Mouse (Mus musculus): Measurements from ENCODE around the gene Pla2g12a.

Pla2g12a gene

DNA sequence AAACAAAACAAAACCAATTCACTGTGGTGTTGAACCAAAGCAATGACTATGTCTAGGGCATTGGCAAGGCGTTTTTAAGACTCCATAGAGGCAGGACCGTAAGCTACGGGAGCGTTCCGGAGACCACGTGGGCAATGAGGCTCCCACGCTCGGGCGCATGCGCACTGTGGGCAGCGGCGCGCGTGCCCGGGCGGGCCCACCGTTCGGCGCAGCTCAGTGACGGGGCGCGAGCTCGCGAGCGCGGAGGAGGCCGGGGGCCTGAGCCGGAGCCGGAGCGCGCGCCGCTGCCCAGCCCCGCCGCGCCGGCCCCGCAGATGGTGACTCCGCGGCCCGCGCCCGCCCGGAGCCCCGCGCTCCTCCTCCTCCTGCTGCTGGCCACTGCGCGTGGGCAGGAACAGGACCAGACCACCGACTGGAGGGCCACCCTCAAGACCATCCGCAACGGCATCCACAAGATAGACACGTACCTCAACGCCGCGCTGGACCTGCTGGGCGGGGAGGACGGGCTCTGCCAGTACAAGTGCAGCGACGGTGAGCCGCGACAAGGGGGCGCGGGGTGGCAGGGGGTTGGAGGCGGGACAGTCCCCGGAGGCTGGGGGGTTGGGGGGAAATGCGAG is at the start of gene Pla2g12a:
TSS of gene Pla2g12a (plus strand) at position 202 of the 617 bp plus-strand sequence.
- DNase-seq (ENCODE audit: low spot score in 2 of 2) = peak; percentile 65 to 82

DNA sequence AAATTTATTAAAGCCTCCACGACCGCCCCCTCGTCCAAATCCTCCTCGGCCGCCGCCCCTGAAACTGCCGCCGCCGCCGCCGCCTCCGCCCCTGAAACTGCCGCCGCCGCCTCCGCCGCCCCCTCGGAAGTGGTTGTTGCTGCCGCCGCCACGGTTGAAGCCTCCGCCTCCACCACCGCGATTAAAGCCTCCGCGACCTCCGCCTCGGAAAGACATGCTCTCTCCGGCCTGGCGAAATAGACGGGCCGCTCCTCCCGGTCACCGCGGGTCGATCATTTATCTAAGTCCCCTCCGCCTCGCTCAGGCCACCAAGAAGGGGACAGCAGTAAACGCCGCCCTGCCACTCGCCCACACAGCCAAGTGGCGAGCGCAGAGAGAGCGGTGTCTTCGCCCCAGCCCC is 47.8 kb upstream of the Pla2g12a start:
- DNase-seq (ENCODE audit: low spot score in 2 of 2) = no peak

- DNase-seq (ENCODE audit: low spot score in 2 of 2) = peak; percentile 94 to 95
Observed at GRCm38 (mm10) chr3:129831035-129831568, 47.3 kb upstream of the Pla2g12a start, which contains the start of gene Gar1. Gene Gar1 (minus strand): TSS chr3:129831396.

- no peak for DNase-seq (ENCODE audit: low spot score in 2 of 2)
Observed at GRCm38 (mm10) chr3:129835388-129835934, 42.9 kb upstream of the Pla2g12a start, which contains the start of gene Cfi. Gene Cfi (plus strand): TSS chr3:129835884.

DNA sequence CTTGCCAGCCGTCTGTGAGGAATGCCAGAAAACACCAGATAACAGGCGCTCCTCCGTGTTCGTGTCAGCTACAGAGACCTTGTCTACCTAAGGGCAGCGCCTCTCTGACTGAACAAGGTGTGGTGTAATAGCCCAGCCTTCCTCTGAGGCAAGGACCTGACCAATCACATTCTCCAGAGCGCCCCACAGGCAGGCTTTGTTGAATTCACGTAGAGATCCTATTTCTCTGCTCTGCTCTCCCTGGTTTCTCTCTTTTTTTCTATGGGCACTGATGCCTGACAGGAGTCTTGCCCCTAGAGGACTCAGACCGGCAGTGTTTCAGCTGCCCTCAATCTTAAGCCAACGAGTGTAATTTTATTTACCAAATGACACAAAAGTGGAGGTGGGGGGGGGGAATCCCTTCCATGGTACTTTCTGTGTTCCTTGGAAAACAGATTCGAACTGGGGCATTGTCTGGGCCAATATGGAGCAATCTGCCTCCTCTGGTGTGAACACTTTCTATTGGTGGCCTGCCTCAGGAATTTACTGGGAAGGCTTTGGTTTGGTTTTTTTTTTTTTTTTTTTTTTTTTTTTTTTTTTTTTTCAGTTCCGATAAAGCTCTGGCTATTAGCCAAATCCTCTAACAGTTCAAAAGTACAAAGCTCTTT is 42.2 kb upstream of the Pla2g12a start:
- DNase-seq (ENCODE audit: low spot score in 2 of 2) = no peak

- DNase-seq (ENCODE audit: low spot score in 2 of 2) = no peak
Observed at GRCm38 (mm10) chr3:129836965-129837364, 41.4 kb upstream of the Pla2g12a start.

DNA sequence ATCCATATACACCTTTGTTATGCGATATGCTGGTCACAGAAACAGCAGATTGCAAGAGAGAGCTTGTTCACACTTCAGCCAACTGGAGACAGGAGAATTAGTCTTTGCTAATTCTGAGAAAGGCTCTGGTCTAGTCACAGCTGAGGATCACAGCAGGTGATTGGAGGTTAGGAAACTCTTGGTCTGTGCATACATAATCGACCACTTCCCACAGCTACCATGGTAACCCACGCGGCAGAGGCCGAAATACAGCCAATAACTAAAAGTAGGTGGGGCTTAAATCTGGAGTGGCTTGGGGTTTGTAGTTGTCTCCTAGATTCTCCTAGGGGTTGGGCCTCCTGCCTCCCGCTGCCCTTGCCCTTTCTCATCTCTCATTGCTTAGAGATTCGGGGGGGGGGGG is 40.4 kb upstream of the Pla2g12a start:
- DNase-seq (ENCODE audit: low spot score in 2 of 2) = no peak

DNA sequence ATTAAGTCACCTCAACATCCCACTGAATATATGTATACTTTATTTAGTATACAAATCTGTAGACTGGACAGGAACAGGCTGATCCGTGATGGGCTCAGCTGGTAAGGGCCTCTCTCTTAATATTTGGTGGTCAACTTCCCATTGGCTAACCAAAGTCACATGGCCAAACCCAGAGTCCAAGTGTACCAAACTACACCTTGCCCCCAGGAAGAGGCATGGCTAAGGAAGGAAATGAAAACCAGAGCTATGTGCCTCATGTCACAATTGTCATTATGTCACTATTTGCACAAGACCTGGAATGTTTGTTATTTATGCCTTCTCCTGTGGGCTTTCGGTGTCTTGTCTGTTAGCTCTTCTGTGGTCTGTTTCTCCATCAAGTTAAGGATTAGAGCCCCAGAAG is 32.5 kb upstream of the Pla2g12a start:
- DNase-seq (ENCODE audit: low spot score in 2 of 2) = no peak

DNA sequence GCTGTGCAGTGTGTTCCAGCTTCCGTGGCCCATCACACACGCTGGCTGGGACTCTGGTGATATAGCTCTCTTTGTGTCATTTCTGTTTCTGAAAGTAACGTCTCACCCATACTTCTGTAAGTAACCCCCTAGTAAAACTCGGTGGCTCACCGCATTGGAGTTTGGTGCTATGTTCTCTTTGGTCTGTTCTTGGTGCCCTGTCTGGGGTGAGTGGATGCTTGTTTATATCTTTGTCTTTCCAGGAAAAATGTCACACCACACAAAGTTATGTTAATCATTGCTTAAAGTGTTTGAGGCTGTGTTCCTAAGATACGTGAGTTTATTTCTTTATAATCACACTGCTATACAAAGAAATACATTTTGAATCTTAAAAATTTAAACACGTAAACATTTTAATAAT is 31.6 kb upstream of the Pla2g12a start:
- DNase-seq (ENCODE audit: low spot score in 2 of 2) = no peak

- DNase-seq (ENCODE audit: low spot score in 2 of 2) = no peak
Observed at GRCm38 (mm10) chr3:129862592-129862991, 15.8 kb upstream of the Pla2g12a start.

- peak; percentile 20 to 48 for DNase-seq (ENCODE audit: low spot score in 2 of 2)
Observed at GRCm38 (mm10) chr3:129863698-129864097, 14.7 kb upstream of the Pla2g12a start.

GRCm38 (mm10) chr3:129877327-129877726 is 1.1 kb upstream of the Pla2g12a start:
- DNase-seq (ENCODE audit: low spot score in 2 of 2) = no peak

DNA sequence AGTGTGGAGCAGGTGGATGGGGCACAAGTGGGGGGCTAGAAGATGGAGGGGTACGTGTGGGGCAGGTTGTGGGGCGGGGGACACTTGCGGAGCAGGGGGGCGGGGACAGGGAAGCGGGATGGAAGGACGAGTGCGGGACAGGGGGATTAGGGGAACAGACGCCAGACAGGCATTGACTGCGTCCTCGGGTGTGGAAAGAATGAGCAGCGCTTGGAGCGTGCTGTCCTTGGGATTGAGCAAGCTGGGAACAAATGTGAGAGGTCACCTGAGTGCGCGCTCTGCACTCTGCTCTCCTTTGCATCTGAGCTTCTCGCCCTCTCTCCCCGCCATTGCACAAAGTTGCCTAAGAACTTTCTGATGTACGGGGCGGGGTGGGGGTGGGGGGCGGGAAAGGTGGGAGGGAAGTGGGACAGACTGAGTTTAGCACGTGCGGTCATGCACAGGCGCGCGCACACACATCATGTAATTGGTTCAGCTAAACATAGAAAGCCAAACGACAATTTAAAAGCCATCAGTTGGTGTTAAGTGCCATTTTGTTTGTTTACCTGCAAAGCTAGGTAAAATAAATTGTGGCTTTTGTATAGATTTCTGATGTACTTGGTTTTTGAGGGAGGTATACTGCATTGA is 838 bp downstream of the Pla2g12a start:
- peak in 1 of 2 experiments; percentile 21 for DNase-seq (ENCODE audit: low spot score in 2 of 2)

DNA sequence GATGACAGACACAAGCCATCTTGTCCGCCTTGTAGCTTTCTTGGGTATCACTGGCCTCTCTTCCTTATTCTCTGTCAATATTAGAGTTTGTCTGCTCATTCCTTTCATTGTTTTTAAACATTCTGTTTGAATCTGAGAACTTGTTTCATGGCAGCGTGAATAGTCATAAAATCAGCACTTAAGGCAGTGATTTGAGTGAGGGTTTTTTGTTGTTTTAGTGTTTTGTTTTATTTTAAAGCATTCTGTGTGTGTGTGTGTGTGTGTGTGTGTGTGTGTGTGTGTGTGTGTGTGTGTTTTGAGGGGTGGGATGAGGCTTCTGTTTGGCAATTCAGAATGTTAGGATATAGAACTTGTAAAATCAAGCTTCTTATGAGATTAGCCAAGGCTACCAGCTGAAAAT is 1.5 kb downstream of the Pla2g12a start:
- no peak for DNase-seq (ENCODE audit: low spot score in 2 of 2)

DNA sequence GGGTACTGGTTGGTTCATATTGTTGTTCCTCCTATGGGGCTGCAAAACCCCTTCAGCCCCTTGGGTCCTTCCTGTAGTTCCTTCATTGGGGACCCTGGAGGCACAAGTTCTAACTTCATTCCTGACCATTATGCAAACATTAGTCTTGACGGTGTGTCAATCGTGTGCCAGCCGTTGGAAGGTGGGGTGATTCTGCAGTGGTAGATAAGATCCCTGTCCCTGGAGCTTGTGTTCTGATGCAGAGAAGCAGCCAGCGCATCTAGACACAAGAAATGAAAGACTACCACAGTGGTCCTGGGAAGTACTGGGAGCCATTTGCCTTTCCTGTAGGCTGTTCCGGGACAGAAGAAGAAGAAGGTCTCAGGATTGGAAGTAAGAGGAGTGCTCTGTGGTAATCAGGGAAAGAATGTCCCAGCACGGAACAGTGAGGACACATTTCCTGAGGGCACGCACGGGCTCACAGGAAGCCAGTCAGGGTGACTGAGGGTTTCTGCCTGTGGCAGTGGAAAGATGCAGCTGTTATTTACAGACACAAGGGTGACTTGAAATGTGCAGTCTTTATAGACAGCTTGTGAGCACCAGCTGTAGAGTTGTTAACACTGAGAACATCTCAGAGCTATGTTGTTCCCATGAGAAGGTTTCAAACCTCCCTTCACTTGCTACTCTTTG is 2.7 kb downstream of the Pla2g12a start:
- DNase-seq (ENCODE audit: low spot score in 2 of 2) = no peak

DNA sequence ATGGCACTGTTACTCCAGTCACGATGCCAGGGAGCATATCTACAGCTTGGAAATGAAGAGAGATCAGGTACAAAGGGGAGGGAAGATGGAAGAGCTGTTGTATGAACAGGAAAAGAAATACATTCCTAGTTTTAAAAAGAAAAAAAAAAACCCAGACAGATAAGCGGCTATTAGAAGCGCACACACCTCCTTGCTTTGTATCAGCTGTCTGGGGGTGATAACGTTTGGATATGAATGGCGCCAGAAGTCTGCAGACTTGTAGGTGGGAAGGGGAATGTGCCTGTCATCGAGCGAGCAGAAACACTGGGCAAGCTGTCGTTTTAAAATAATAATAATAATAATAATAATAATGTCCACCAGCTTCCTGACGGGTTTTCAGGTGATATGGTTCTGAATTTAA is 7.2 kb downstream of the Pla2g12a start:
- DNase-seq (ENCODE audit: low spot score in 2 of 2) = no peak

- no peak for DNase-seq (ENCODE audit: low spot score in 2 of 2)
Observed at GRCm38 (mm10) chr3:129886430-129886829, 8.0 kb downstream of the Pla2g12a start.

DNA sequence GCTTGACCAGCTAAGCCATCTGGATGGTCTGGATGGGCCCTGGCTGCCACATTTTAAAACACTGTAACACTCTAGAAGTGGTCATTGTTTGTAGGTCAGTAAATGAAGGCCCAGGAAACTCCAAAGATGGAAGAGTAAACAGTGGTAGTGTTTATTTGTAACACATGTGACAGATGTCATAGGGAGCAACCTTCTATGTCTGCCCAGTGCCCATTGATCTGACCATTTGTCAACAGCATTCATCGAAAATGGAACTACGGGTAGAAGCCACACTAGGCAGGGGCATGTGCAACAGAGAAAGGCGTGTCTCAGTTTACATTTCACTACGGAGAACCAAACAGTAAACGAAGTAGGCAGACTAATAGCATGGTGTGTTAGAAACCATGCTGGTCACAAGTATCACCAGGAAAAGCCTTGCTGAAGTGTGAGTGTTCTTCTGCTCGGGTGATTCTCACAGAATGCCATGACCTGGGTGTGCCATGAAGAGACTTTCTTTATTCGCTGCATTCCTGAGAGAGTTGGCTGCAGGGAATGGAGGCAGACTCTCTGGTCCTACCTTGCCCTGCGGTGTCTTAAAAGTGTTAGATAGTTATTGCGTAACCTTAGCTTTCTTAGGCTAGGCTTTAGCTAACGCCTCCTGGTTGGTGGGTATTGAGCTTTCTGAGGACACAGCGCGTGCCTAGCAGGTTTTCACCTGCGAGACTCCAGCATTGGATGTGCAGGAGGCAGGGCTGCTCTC is 9.5 kb downstream of the Pla2g12a start:
- no peak for DNase-seq (ENCODE audit: low spot score in 2 of 2)

DNA sequence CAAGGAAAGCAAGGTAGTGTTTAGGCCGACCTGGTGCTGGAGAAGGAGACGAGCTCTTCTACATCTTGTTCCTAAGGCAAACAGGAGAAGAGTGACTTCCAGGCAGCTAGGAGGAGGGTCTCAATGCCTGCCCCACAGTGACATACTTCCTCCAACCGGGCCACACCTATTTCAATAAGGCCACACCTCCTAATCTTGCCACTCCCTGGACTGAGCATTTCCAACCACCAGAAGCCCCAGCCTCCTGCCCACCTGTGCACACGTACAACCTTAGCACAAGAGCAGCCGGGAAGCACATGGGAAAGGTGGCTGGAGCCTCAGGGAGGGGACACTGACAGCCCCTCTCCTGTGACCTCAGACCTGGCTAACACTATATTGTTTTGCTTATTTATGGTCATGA is 13.6 kb downstream of the Pla2g12a start:
- DNase-seq (ENCODE audit: low spot score in 2 of 2) = no peak

DNA sequence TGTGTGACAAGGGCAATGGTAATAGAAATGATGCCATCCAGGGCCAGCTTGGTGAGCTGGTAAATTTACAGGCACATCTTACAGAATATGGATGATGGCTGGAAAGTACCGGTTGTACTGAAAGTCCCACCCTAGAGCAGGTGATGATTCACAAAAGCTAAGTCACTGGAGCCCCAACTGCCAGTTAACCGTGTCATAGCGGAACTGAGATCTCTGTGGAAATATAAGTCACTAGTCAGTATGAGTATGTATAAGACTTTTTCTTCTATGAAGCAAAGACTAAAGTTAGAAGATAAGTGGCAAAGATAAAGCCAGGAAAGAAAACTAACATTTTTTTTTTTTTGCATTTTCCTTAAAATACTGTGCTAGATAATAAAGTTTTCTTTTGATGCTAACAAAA is 14.7 kb downstream of the Pla2g12a start:
- no peak for DNase-seq (ENCODE audit: low spot score in 2 of 2)

- DNase-seq (ENCODE audit: low spot score in 2 of 2) = no peak
Observed at GRCm38 (mm10) chr3:129896591-129896990, 18.2 kb downstream of the Pla2g12a start.
